Mouse (Mus musculus) intestine, embryonic 15.5 days (tissue): ENCODE results near the gene Krt18. TPM values are rescaled to one million over a fixed set of nuclear protein-coding genes. Genes with fewer than 3 reads are reported as not detected.

ENCODE experiments used
- ATAC-seq: fragments of 200-750 bp; cut with Nextera tagmentation; 2 replicates; pipeline ENCODE4 v1.8.0; 2017; ENCODE audit warnings: moderate TSS enrichment, moderate library complexity
- H3K27ac ChIP-seq: fragments of 300-500 bp; sonication (generic); 2 replicates; pipeline ENCODE4 v1.5.1; 2015; ENCODE audit warnings: mild to moderate bottlenecking, inconsistent platforms
- H3K27me3 ChIP-seq: fragments of 300-500 bp; sonication (generic); replicated peaks from 2 replicates; pipeline ENCODE4 v1.6.1; 2015; ENCODE audit warnings: inconsistent platforms
- H3K36me3 ChIP-seq: fragments of 300-500 bp; sonication (generic); 2 replicates; pipeline ENCODE4 v1.6.1; 2015; ENCODE audit warnings: inconsistent platforms
- H3K4me1 ChIP-seq: fragments of 300-500 bp; sonication (generic); replicated peaks from 2 replicates; pipeline ENCODE4 v1.6.1; 2015; ENCODE audit warnings: inconsistent platforms
- H3K4me2 ChIP-seq: fragments of 300-500 bp; sonication (generic); replicated peaks from 2 replicates; pipeline ENCODE4 v1.6.1; 2015; ENCODE audit warnings: mild to moderate bottlenecking, inconsistent platforms
- H3K4me3 ChIP-seq: fragments of 300-500 bp; sonication (generic); replicated peaks from 2 replicates; pipeline ENCODE4 v1.5.1; 2015; ENCODE audit warnings: inconsistent platforms
- H3K9ac ChIP-seq: fragments of 300-500 bp; sonication (generic); 2 replicates; pipeline ENCODE4 v1.6.1; 2015; ENCODE audit warnings: inconsistent platforms
- H3K9me3 ChIP-seq: fragments of 300-500 bp; sonication (generic); 2 replicates; pipeline ENCODE4 v1.6.1; 2016; ENCODE audit warnings: inconsistent platforms
- WGBS: fragments of 180-500 bp; shearing (Covaris S2); methylation state at CpG from one replicate; pipeline ENCODE4 v1.1.7; 2015; 5-methylcytosine and 5-hydroxymethylcytosine counted together
- polyA plus RNA-seq: library from polyadenylated mRNA; unstranded; fragments of >200 nt; fragmentation: Nextera tagmentation; extraction: Ambion mirVana; gene quantifications from 2 replicates; pipeline ENCODE4 v1.2.1, GENCODE M21; 2015

Gene Krt18
- polyA plus RNA-seq, 1 experiment from 2014 or later, result 263 TPM

GRCm38 (mm10) chr15:101999156-101999555, 28.8 kb upstream of the Krt18 start:
- H3K27me3 ChIP-seq, result 0 out of 2 replicates have a peak, but pooled peaks cover 6% of the 10 kb centered on the region
- 92% methylated on average over 11 of the region's 11 CpGs for WGBS
- H3K4me2 ChIP-seq, result no peak overlapping the region
- peaks cover 2% of the 10 kb centered on the region; the same call in 1 of the 2 replicates for H3K36me3 ChIP-seq
- ATAC-seq, result no peak
- no peak overlapping the region for H3K27ac ChIP-seq
- 0 out of 2 replicates have a peak, but pooled peaks cover 6% of the 10 kb centered on the region for H3K4me1 ChIP-seq
- no peak overlapping the region for H3K9ac ChIP-seq
- no peaks in the 10 kb centered on the region for H3K9me3 ChIP-seq
- H3K4me3 ChIP-seq, result no peak overlapping the region

DNA sequence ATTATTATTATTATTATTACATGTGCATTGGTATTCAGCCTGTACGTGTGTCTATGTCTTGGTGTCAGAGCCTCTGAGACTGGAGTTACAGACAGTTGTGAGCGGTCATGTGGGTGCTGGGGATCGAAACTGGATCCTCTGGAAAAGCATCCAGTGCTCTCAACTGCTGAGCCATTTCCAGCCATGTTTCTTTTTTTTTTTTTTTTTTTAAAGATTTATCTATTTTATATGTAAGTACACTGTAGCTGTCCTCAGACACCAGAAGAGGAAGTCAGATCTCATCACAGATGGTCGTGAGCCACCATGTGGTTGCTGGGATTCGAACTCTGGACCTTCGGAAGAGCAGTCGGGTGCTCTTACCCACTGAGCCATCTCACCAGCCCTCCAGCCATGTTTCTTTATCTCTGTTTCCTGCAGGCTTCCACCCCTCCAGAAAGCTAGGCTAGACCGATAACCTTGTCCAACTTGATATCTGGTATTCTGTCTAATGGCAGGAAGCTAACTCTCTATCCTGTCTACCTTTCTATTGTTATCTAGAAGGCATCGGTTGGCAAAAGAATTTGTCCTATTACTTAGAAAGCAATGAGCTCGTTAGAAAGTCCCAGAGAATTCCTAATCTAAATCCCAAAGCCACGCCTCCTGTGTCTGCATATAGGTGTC, 28.2 kb upstream of the Krt18 start:
- Histone ChIP-seq H3K27ac (no peak overlapping the region), H3K27me3 (0 out of 2 replicates have a peak, but pooled peaks cover 6% of the 10 kb centered on the region), H3K9me3 (no peaks in the 10 kb centered on the region), H3K4me3 (no peak overlapping the region), H3K36me3 (peaks cover 2% of the 10 kb centered on the region; the same call in 1 of the 2 replicates), H3K4me1 (peaks cover 8% of the 10 kb centered on the region), H3K4me2 (no peak overlapping the region), H3K9ac (no peak overlapping the region)
- ATAC-seq, result no peak
- 89% methylated on average over 11 of the region's 11 CpGs for WGBS

- 0 out of 2 replicates have a peak, but pooled peaks cover 6% of the 10 kb centered on the region for H3K27me3 ChIP-seq
- peak overlapping the region; percentile 58 for H3K4me2 ChIP-seq
- peak overlapping the region; percentile 55 for H3K9ac ChIP-seq
- H3K36me3 ChIP-seq, result peaks cover 2% of the 10 kb centered on the region; the same call in 1 of the 2 replicates
- no peaks in the 10 kb centered on the region for H3K9me3 ChIP-seq
- H3K4me1 ChIP-seq, result peaks cover 31% of the 10 kb centered on the region
- H3K4me3 ChIP-seq, result peak overlapping the region; percentile 47
- ATAC-seq, result peak; percentile 88
- WGBS, result 5% methylated on average over 34 of the region's 34 CpGs
- H3K27ac ChIP-seq, result peak overlapping the region; percentile 84
Observed at GRCm38 (mm10) chr15:102002646-102003488, 25.1 kb upstream of the Krt18 start.

DNA sequence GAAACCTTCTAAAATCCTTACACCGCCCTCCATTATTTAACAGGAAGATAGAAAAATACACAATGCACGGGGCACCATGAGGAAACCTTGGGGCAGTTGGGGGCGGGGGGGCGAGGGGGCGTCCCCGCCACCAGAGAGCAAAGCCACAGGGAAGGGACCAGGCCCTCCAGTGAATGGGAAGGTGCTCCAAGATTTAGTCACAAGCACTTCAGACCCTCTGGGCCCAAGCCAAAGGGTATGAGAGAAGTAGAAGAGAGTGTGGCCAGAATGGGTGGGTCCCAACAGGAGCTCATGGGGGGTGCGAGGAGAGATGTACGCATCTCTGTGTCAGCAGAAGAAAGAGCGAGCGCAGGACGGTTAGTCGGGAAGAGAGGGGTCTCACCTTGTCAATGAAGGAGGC, 24.5 kb upstream of the Krt18 start:
- Histone ChIP-seq H3K27ac (peak overlapping the region; percentile 84), H3K9me3 (no peaks in the 10 kb centered on the region), H3K27me3 (0 out of 2 replicates have a peak, but pooled peaks cover 6% of the 10 kb centered on the region), H3K4me2 (peak overlapping the region; percentile 58), H3K36me3 (no peaks in the 10 kb centered on the region), H3K4me3 (peak overlapping the region; percentile 47), H3K9ac (peak overlapping the region; percentile 55), H3K4me1 (peaks cover 35% of the 10 kb centered on the region)
- peak; percentile 3 for ATAC-seq
- 14% methylated on average over 12 of the region's 12 CpGs for WGBS

DNA sequence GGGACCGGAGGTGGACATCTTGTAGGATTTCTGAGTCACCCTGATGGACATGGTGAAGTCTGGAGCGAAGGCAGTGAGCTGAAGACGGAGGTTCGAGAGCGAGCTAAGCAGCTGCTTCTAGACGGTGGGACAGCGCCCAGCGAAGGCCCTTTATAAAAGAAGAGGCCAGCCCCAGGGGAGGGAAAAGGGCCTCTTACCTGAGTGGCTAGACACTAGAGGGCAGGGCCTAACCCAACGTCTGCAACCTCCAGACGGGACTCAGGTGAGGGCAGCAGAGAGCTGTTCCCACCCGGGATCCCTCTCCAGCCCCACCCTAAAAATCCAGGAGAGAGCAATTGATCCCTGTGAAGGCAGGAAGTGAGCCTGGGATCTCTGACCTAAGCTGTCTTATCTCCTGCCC, 23.8 kb upstream of the Krt18 start, which contains the start of gene Krt8:
Gene Krt8 (minus strand): TSS at position 294 of the 400 bp plus-strand sequence.
- ATAC-seq, result peak; percentile 81
- WGBS, result 27% methylated on average over 11 of the region's 11 CpGs
- Histone ChIP-seq H3K27ac (peak within 1 kb of the TSS; percentile 84), H3K9me3 (no peaks in the 10 kb centered on the region), H3K27me3 (0 out of 2 replicates have a peak, but pooled peaks cover 6% of the 10 kb centered on the region), H3K4me3 (peak within 1 kb of the TSS; percentile 47), H3K4me1 (peaks cover 41% of the 10 kb centered on the region), H3K9ac (peak within 1 kb of the TSS; percentile 55), H3K36me3 (no peaks in the 10 kb centered on the region), H3K4me2 (peak within 1 kb of the TSS; percentile 58)

- 41% methylated on average over 4 of the region's 4 CpGs for WGBS
- H3K9ac ChIP-seq, result no peak overlapping the region
- peaks cover 43% of the 10 kb centered on the region for H3K4me1 ChIP-seq
- no peaks in the 10 kb centered on the region for H3K9me3 ChIP-seq
- no peak overlapping the region for H3K4me3 ChIP-seq
- H3K36me3 ChIP-seq, result no peaks in the 10 kb centered on the region
- no peak for ATAC-seq
- H3K27me3 ChIP-seq, result 0 out of 2 replicates have a peak, but pooled peaks cover 6% of the 10 kb centered on the region
- peak overlapping the region; percentile 68 for H3K27ac ChIP-seq
- 0 out of 2 replicates have a peak overlapping the region, but pooled peaks have one; percentile 10 for H3K4me2 ChIP-seq
Observed at GRCm38 (mm10) chr15:102005290-102005689, 22.7 kb upstream of the Krt18 start.

GRCm38 (mm10) chr15:102006317-102006716, 21.7 kb upstream of the Krt18 start:
- Histone ChIP-seq H3K4me3 (no peak overlapping the region), H3K27me3 (0 out of 2 replicates have a peak, but pooled peaks cover 6% of the 10 kb centered on the region), H3K4me2 (peak overlapping the region; percentile 38), H3K9me3 (no peaks in the 10 kb centered on the region), H3K36me3 (no peaks in the 10 kb centered on the region), H3K27ac (peak overlapping the region; percentile 51), H3K4me1 (peaks cover 52% of the 10 kb centered on the region), H3K9ac (no peak overlapping the region)
- no peak for ATAC-seq
- WGBS, result 30% methylated on average over 11 of the region's 11 CpGs

DNA sequence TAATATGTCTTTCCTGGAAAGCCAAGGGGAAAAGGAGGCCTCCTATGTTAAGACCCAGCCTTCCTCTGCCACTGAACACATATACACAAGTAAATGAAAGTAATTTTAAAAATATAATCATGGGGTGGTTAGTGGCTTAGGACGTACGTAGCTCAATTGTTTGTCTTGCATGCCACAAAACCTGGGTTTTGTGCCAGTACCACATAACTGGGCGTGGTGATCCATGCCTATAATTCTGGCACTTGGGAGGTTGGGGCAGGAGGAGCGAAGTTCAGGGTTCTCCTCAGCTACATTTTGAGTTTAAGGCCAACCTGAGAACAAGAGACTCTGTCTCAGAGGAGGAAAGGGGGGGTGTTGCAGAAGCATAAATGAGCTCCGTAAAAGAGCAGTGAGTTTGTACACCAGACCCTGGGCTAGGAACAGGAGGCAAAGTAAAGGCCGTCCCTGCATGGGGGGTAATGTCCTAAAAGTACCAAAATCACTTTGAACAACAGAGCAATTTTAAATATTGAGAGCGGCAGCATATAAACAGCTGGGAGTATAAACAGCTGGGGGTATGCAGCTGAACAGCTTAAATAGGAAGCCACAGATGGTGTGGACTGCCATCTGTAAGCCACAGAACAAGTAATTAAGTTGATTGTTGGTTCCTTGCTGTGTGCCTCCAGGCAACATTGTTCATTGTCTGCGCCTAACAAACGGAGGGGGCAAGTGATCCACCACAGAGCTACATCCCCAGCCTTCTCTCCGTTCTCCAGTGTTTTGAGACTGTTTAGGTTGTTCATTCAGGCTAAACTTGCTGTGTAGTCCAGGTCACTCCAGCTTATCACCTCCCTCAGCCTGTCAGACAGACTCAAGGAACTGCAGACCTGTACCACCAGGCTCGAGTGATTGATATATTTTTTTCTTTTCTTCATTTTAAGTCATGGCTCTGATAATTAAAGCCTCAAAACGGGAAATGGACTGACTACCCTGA, 20.6 kb upstream of the Krt18 start:
- no peak overlapping the region for H3K9ac ChIP-seq
- ATAC-seq, result no peak

GRCm38 (mm10) chr15:102010569-102011245, 17.3 kb upstream of the Krt18 start:
- Histone ChIP-seq H3K4me2 (no peak overlapping the region), H3K27ac (no peak overlapping the region), H3K4me1 (peaks cover 54% of the 10 kb centered on the region), H3K27me3 (no peaks in the 10 kb centered on the region), H3K9ac (no peak overlapping the region), H3K36me3 (no peaks in the 10 kb centered on the region), H3K4me3 (no peak overlapping the region), H3K9me3 (no peaks in the 10 kb centered on the region)
- 53% methylated on average over 3 of the region's 3 CpGs for WGBS
- ATAC-seq, result no peak

More for the DNA sequence above, 20.6 kb upstream of the Krt18 start:
- 0 out of 2 replicates have a peak, but pooled peaks cover 6% of the 10 kb centered on the region for H3K27me3 ChIP-seq
- no peaks in the 10 kb centered on the region for H3K9me3 ChIP-seq
- WGBS, result 49% methylated on average over 12 of the region's 12 CpGs
- H3K4me1 ChIP-seq, result peaks cover 52% of the 10 kb centered on the region
- H3K4me3 ChIP-seq, result no peak overlapping the region
- H3K27ac ChIP-seq, result 0 out of 2 replicates have a peak overlapping the region, but pooled peaks have one; percentile 51
- 0 out of 2 replicates have a peak overlapping the region, but pooled peaks have one; percentile 22 for H3K4me2 ChIP-seq
- H3K36me3 ChIP-seq, result no peaks in the 10 kb centered on the region

GRCm38 (mm10) chr15:102012260-102012765, 15.7 kb upstream of the Krt18 start:
- no peak overlapping the region for H3K27ac ChIP-seq

More at GRCm38 (mm10) chr15:102012260-102012765, 15.7 kb upstream of the Krt18 start:
- Histone ChIP-seq H3K27me3 (no peaks in the 10 kb centered on the region), H3K4me3 (no peak overlapping the region), H3K4me2 (no peak overlapping the region), H3K9ac (no peak overlapping the region), H3K4me1 (peaks cover 53% of the 10 kb centered on the region), H3K9me3 (no peaks in the 10 kb centered on the region), H3K36me3 (no peaks in the 10 kb centered on the region)
- 64% methylated on average over 4 of the region's 4 CpGs for WGBS
- ATAC-seq, result no peak
